Mouse (Mus musculus): Measurements from ENCODE around the gene Msln.

Gene Msln

DNA sequence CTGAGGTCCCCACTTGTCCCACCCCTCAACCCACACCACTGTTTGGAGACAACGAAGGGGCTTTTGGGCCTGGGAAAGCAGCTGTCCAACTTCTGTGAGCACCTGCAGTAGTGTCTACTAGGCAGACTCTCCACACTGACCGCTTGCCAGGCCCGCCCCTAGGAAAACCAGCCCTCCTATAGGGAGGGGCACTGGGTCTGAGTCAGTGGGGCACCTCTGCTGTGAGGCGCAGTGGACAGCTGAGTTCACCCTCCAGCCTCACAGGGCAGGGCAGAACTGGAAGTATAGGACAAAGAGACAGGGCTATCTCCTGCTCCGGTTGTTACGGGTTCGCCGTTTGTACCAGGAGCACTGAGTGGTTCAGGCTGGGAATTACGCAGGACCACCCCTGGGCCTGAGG is at the start of gene Msln:
Msln (minus strand) TSS at position 138 of the 400 bp plus-strand sequence.
- no peak for DNase-seq

DNA sequence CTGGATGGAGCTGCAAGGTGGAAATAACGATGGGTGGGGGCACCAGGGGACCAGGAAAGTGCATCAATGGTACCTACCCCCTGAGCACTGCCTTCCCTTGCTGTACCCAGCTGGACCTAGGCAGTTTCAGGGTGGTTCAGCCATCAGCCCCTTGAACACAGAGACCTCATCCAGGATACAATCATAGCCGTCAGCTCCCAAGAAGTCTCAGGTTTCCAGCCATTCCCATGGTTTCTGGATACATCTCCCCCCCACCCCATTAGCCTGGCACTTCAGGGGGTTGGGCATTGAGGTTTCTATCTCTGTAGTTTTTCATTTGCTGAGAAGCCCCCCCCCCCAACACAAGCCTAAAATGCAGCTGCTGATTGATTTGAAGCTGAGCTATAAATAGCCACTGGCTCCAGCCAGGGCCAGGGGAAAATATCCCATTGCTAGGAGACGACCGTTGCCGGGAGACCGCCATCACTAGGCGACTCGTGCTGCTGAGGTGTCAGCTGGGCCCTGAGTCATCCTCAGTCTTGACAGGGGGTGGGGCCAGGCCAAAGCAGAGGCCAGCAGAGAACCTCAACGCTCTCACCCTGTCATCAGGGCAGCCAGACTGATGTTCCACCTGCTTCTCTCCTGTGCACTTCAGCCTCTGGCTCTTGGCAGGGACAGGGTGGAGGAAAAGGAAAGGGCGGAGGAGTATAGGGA is 48.8 kb upstream of the Msln start:
- DNase-seq = no peak

DNA sequence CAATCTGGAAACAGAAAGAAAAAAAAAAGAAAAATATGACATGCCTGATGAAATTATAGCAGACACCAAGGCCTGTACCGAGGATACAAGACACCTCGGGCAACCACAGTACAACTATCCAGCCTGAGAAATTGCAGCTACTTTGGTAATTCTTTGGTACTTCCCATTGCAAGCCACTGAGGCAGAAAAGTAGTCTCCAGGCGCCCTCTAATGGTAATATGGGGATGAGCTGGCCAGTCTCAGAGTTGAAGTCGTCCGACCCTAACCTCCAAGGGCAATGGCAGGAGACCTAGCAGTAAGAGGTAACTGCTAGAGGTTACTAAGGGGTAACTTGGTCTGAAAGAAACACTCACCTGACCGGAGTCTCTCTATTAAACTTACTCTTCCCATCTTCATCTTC is 46.9 kb upstream of the Msln start:
- DNase-seq = peak; percentile 57

DNA sequence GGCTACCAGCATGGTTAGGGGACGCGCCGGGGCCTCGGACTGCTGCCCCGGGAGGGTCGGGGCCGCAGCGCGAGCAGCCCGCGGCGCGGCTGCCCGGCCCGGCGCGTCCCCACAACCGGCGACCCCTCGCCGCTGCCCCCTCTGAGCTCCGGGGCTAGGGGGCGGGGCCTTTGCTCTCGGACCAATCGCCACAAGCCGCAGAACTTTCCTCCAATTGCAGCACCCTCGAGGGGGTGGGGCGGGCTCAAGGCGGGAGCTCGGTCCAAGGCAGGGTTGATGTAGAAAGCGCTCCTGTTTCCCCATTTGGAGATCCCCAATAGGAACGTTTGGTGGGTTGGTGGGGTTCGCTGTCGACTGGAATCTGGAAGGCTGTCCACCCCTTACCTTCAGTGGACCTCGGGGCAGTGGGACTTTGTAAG is 42.8 kb upstream of the Msln start, which contains the start of gene Metrn:
Metrn (minus strand) TSS at position 186 of the 419 bp plus-strand sequence.
- peak; percentile 93 for DNase-seq

DNA sequence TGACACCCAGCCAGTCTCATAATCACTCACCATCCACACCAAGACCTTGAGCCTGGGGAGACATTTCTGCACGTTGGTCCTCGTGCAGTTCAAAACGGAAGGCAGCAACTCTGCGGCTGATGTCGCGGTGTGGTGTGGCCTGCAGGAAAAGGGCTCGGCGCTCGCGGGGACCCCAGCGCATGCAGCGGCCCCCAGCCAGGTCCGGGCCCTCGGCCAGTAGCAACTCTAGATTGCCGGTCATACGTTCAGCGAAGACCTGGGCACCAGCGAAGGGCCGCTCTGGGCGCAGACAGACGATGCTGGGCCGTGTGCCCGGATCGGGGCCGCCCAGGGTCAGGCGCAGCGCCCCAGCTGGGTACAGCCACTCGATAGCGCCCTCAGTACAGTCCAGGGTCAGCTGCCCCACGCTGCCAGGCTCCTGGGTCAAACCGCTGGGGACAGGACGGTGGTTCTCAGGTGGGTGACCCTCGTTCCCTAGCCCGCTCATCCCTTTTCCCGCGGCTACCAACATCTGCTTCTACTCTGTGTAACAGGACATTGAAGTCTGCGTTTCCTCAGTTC is 42.1 kb upstream of the Msln start:
- peak; percentile 18 for DNase-seq

DNA sequence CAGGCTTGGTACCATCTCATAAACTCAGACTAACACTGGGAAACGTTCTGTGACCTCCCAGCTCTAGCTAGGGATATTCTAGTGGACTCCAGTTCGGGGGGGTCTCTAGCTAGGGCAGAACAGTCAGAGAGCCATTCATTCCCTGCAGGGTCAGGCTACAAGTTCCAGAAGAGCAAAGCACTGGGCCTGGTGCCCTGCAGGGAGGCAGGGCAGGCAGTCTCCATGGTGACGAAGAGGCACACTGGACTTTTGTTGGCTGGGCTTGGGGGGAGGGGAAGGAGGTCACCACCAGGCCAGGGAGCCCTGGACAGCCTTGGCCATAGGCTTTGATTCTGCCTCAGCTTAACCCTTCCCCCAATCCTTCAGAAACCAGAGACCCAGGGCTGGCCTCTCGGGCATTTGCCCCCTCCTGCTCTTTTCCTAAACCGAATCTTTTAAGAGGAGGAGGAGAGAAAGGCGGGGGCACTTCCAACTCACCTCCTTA is 41.5 kb upstream of the Msln start, which contains the start of gene AC134908.4:
AC134908.4 (minus strand) TSS at position 51 of the 484 bp plus-strand sequence.
- DNase-seq = peak; percentile 25

DNA sequence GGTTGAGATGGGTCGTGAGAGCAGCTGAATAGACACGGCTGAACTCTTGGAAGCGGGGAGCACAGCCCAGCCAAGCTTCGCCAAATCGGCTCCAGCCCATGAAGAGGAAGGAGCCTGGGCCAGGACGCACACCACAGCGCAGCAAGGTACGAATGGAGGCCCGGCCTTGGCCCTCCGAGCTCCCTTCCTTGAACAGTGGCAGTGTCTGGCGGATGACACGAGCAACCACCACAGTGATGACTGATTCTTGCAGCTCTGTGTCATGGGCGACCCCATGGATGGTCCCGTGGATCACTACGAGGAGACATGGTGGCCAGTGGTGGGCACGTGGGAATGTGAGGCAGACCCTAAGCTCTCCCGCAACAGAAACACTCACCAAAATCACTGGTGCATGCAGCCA is 40.8 kb upstream of the Msln start:
- no peak for DNase-seq

DNA sequence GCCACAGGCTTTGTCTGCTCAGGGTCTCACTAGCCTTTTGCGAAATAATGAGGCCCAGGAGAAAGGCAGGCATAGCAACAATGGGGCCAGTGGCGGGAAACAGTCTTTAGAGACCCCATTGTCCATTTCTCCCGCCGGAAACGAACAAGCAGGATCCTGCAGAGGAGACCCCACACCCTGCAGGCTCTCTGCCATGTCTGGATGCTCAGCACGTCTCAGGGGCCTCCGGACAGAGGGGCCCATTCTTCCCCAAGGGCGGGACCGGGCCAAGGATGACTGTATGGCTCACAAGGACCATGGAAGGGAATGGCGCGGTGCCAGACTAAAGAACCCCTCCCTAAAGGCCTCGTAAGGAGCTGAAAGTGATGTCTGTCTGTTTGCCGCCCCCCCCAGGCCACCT is 40.0 kb upstream of the Msln start:
- DNase-seq = no peak

DNA sequence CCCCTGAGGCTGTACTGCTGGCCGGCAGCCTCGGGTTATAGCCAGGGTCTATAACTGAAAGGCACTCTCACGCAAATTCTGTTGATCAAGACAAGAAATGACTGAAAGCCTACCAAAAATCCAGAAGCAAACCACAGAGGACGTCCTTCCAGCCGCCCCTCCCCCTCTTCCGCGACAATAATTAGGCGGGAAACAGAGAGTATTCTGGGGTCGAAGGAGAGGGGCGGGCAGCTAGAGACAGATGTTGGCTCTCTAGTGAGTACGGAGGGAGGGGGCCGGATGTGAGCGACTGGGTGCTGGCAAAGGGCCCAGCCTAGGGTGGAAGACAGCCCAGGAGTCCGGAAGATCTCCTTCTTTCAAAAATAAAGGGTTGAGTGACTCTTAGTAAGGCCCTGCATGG is 38.4 kb upstream of the Msln start, which contains the start of gene Fam173a:
Fam173a (minus strand) TSS at position 287 of the 400 bp plus-strand sequence.
- peak; percentile 76 for DNase-seq

DNA sequence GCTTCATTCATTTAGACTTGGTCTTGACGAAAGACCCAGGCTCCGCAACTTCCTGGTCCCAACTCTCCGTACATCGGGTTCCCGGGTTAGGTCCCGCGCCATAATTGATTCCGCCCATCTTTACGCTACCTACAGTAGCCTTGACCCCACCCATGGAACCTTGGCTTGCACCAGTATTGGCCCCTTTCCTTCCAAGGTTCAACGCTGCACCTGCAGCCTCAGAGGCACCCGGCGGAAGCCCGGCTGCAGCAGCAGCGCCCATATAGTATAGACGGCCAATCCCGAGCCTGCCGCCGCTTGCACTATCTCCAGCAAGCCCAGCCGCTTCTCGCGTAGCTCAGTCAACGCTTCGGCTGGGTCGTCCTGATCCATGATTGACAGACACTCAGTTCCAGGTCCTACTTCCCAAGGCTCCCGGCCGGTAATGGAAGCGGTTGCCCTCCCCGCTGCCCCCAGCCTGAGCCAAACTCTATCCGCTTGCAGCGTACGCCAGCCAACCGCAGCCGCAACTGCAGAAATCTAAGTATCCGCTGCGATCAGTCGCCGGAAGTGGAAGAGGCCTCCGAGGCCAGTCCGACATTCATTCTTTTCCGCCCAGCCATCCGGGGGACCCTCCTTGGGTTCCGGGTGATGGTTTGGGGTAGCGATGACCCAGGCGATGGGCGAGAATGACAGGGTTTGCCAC is 37.8 kb upstream of the Msln start:
- DNase-seq = peak; percentile 84

DNA sequence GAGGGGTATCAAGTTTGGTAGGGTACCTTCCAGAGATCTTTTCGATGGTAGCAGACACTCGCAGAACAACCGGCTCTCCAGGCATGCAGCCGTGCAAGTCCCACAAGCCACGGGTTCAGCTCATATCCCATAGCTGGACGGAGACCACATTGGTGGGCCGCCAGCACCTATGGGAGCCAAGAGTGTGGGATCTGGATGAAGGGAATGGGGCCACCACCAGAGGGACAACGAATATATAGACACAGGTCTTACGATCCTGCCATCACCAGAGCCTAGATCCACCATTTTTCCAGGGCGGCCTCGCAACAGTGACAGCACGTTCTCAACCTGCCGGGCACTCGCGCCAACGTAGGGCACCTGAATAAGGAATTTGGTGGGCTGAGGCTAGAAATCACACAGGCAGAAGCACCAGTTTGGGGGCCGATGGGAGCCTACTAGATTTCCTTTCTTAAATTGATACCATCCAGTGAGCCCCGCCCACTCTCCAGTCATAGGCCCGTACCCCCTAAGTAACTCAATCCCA is 37.2 kb upstream of the Msln start:
- no peak for DNase-seq

DNA sequence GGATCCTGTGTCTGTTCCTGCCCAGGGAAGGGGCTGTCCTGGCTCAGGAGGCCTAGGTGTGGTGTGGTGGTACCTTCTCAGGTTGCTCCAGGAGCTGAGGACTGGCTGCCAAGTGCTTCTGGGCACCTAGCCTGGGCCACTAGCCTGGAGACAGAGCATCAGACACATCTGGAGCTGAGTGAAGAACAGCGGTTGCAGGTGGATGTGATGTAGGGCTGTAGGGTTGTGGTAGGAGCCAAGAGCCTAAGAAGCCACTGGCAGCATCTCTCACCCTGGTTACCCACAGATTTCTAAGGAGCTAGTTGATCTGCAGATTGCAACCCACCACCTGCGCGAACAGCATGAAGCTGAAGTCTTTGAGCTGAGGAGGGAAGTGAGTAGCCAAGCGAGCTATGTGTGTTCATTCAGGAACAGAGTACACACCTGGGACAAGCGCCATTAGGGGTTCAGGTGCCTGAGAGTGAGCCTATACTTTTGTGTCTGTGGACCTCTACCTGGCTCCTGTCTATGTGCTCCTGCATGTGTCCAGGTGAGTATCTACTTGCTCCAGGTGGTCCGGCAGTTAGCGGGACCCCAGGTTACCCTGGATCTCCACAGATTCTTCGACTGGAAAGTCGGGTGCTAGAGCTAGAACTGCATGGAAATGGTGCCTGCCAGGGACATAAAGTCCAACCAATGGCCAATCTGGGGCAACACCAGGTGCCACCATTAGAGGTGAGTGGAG is 32.8 kb upstream of the Msln start:
- DNase-seq = no peak

DNA sequence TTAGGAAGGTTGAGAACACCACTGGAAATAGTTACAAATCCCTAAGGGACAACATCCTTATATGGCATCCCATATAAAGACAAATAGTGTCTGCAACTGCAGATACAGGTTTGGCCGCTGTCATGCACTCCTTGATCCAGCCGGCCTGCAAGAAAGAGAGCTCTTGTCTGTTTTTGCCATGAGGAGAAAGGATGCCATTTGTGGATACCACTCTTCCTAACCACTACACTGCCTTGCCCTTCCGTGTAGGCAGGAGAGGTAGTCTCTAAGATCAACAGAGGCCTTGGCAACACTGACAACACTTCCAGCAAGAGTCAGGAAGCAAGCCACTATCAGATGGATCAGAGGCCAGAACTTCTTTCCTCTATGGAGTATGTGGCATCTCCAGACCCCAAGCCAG is 32.1 kb upstream of the Msln start, which contains the start of gene Ccdc78:
Ccdc78 (plus strand) TSS at position 301 of the 400 bp plus-strand sequence.
- DNase-seq = no peak

DNA sequence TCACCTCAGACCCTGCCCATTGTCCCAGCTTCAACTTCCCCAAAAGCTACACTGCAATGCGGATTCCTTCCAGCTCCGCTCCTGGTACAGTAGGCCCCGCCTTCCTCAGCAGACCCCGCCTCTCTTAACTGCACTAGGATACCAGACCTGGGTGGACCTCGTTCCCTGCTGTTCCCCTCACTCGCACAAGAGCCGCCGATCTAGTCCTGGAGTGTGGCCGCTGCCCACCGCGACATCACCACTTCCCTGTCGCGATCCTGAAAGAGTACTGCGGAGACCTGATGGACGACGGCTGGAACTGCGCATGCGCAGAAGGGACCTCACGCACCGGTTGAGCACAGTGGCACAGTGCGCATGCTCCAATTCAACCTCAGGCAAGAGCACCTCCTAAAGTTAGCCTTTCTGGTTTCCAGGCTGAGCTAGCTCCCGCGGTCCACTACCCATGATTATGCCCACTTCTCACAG is 31.1 kb upstream of the Msln start, which contains the start of gene Haghl:
Haghl (minus strand) TSS at position 393 of the 465 bp plus-strand sequence.
- peak; percentile 96 for DNase-seq

DNA sequence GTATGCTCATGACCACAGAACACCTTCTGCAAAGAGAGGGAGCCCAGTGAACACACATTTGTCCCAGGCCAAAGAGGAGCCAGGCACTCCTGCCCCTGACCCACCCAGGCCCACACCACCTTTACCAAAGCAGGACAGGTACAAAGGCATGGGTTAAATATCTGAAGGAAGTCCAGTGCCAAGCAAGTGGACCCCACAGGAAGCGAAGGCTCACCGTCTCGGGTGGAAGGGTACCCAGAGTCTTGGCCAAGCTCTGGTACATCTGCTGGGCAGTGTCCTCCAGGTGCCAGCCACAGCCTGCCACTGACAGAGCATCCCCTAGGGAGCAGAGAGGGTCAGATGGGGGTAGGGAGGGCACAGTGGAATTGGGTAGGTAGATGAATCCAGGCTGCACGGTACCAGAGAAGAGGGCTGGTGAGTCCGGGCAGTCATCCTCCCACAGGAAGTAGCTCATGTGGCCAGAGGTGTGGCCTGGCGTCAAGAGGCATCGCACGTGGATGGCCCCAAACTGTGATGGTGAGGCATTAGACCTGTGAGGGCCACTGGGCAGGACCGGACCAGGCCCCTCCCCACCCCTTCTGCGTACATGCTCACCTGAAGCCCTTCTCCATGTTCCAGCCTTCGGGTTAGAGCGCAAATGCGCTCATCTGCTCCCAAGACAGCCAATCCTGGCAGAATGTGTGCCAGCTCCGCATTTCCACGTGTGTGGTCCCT is 29.8 kb upstream of the Msln start:
- no peak for DNase-seq

DNA sequence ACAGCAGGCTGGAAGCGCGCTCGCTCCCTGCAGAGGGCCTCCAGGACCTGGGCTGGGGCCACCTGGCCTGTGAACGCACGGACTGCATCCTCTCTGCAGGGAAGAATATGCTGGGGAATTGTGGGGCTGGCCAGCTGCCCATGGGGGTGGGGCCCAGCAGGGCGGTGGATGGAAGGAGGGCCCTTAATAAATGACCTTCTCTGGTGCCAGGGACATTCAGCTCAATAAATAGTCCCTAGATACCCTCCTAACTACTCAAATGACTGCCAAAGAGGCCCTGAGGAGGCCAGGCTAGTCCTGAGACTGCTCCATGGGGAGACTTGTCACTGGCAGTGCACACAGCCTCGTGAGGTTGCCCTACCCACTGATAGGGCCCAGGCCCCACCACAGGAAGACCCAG is 28.9 kb upstream of the Msln start:
- no peak for DNase-seq

DNA sequence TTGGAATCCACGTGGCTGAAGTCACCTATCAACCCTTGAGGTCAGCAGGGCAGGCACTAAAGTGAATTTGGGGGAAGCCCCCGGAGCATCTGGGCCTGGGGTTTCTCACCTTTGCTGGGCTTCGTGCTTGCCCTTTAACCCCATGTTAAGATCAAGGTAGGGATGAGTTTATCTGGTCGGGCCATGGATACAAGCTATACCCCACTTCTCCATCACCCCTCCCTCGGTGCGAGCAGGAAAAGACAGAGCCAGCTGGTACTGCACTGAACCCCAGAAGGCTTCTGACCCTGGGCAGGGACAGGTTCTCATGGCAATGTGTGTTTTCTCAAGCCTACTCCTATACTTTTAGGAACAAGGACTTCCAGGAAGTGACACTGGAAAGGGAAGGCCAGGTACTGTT is 27.2 kb upstream of the Msln start:
- no peak for DNase-seq

DNA sequence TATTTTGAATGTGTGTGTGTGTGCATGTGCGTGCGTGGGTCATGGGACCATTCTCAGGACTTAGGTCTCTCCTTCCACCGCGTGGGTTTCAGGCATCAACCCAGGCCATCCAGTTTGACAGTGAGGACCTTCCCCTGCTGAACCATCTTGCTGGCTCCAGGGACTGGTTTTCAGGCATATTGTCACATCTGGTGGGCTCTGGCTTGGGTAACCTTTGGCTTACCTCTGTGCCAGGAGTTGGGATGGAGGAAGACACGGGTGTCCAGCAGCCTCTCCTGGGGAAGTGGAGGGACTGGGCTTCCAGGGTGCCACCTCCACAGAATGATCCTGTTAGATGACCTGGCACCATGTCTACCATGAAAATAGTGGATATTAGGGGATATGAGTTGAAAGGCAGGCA is 23.8 kb upstream of the Msln start:
- no peak for DNase-seq

DNA sequence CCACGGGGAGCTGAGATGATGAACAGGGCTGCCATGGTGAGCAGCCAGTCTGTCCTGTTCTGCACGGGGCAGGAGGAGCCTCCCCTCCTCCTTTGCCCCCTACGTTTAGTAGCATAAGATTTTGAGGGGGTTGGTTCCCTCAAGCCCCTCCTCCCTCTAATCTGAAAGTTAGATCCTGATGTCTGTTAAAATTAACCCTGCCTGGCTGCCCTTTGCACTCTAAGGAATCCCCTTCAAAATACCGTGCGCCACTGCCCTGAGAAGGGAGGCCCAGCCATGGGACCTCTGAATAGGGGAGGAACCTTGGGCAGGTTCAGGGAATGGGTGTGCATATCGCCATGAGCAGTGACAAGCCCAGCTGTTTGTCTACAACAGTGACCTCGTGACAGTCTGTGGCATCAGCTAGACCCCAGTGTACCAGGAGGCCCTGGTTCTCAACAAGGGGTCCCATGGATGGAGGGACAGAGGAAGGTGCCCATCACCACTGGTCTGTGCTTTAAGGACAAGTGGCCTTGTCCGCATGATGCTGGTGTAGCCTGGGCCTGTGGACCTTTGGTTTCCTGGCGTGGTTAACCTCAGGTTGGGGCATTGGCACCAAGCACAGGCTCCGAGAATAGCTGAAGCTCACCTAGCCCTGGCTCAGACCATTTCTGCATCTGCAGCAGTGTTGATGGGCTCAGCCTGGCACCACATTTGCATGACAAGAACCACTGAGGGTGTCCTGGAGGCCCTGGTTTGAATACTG is 21.3 kb upstream of the Msln start:
- DNase-seq = no peak

DNA sequence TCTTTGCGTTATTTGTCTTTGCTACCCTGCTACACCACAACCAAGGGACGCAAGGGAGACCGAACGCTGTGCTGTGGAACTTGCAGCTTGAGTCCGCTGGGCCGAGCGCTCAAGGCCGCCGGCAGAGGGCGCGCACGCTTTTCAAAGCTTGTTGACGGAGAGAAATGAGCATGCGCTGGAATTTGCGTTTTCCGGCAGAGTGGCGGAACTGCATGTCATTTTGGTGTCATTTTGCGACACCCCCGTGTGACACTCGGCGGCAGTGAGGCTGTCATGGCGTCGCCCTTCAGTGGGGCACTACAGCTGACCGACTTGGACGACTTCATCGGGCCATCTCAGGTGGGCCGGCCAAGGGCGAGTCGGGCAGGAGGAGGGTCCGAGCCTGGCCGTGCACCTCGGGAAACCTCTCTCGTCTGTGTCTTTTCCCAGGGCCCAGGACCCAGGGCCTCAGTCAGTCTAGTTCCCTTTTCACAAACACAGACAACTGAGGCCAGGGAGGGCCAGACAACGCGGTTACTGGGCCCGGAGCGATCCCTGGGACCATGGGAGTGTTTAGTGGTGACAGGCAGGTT is 19.5 kb upstream of the Msln start, which contains the start of gene Narfl:
Narfl (plus strand) TSS at position 228 of the 572 bp plus-strand sequence.
- peak; percentile 98 for DNase-seq

DNA sequence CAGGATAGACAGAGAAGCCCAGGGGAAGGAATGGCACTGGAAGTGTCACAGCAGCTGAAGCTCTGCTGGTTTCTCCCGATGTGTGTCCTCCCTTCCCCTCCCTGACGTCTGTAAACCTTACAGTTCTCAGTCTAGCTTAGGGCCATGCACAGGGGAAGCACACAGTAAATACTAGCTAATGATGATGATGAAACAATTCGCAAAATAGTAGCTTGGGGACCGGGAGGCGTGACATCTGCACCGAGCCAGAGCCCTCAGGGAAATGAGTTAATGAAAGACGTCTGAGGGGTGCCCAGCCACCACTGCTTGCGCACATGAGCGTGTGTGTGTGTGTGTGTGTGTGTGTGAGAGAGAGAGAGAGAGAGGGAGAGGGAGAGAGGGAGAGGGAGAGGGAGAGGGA is 15.2 kb upstream of the Msln start:
- no peak for DNase-seq

All from liver (tissue).